8 mouse cellular contexts compared by ENCODE assay signal in the genomic region with DNA sequence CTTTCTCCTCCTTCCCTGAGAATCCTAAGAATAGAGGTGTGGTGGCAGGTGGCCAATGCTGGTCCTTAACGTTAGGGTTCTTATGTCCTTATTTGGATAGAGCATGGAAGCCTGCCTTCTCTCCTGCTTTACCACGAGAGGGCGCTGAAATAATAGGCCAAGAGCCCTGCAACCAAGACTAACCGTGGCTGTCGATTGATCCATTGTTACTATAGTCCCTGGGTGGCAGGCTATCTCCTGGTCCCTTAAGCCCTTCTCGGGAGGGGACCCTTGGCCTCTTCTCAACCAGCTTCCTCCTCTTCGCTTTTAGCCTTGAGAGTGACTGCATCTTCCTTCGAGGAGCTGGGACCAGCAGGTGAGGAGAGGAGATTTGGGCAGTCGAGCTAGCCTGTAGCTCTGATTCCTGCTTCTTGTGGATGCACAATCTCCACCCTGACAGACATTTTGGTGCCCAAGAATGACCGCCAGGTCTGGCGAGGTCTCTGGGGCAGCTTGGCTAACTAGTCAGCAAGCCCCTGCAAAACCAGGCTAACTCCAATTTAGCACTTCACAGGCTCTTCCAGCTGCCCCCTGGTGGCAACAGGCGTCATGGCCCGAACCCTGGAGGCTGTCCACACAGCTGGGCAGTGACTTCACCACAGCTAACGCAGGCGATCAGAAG. TPM values are rescaled to one million over a fixed set of nuclear protein-coding genes. Genes with fewer than 3 reads are reported as not detected.
A peak's percentile ranks its signal among the peaks of the same experiment; 100 is the strongest.
DNase-seq lines count a peak whose midpoint lies in the region; ATAC-seq lines count a peak whose summit lies in the region.

No protein-coding gene starts in this region.

- no peak overlapping the region for H3K27ac ChIP-seq in intestine, embryonic 14.5 days (ENCODE audit: low read depth)

- H3K4me2 ChIP-seq in intestine, embryonic 14.5 days (ENCODE audit: low read length) = peak overlapping the region; percentile 51

- no peaks in the 10 kb centered on the region for H3K9me3 ChIP-seq in intestine, embryonic 14.5 days (ENCODE audit: control insufficient read depth, low read length)

- intact Hi-C loops in left cerebral cortex, postnatal 10 days (cut with DNase I) = loop anchor here (2.0 to 5.0 kb wide), 2 partner anchors 93 to 205 kb away; partner anchors contain the start of gene Pllp

- ATAC-seq in intestine, embryonic 14.5 days (replicated peaks; ENCODE audit: low FRiP score, low TSS enrichment, low read depth) = peak; percentile 86
- peak; percentile 69 for ATAC-seq in megakaryocyte-erythroid progenitor cell, adult 5-6 weeks (replicated peaks; ENCODE audit: low FRiP score, low TSS enrichment, poor library complexity, severe bottlenecking)

- H3K4me1 ChIP-seq in intestine, embryonic 14.5 days (replicated peaks; ENCODE audit: control insufficient read depth, insufficient read depth, low read length) = no peaks in the 10 kb centered on the region

- H3K4me3 ChIP-seq in intestine, embryonic 14.5 days (ENCODE audit: low read depth, low read length) = peak overlapping the region; percentile 19; the same call in 1 of the 2 replicates

- no peaks in the 10 kb centered on the region for H3K27me3 ChIP-seq in intestine, embryonic 14.5 days (replicated peaks; ENCODE audit: control insufficient read depth, insufficient read depth, low read length)

- no peaks in the 10 kb centered on the region for H3K36me3 ChIP-seq in intestine, embryonic 14.5 days (ENCODE audit: control insufficient read depth, insufficient read depth, low read length)

- peak; percentile 84 for DNase-seq in adrenal gland, adult 2 months
- DNase-seq in embryo, embryonic 11 days = peak; percentile 87
- peak; percentile 60 for DNase-seq in gastrocnemius, postnatal 25 days
- DNase-seq in intestine, embryonic 14.5 days (ENCODE audit: low spot score) = peak; percentile 88
- DNase-seq in left cerebral cortex, postnatal 10 days (ENCODE audit: extremely low spot score in 1 of 2, low spot score in 2 of 2) = peak; percentile 73 to 84
- DNase-seq in right cerebral cortex, postnatal 14 days = peak; percentile 89
- DNase-seq in urinary bladder, postnatal 4 days (ENCODE audit: low spot score in 2 of 2) = peak; percentile 70 to 86

- WGBS in intestine, embryonic 14.5 days = 5% methylated on average over 15 of the region's 15 CpGs

- peak overlapping the region; percentile 25; the same call in 1 of the 2 replicates for H3K9ac ChIP-seq in intestine, embryonic 14.5 days (ENCODE audit: low read length)

RNA-seq across cellular contexts. Expression of gene Cpne2, which starts 40.6 kb away (rescaled TPM):
- 10 to 100 TPM; 17.2 to 26.0 TPM for total RNA-seq in adrenal gland, adult 2 months (2021)
- polyA plus RNA-seq in adrenal gland, adult 2 months (2012; rRNA removed) = 82.7 and 87.2 TPM in 2 replicates
- 1 to 10 TPM; 5.1 to 9.8 TPM for total RNA-seq in gastrocnemius, postnatal 25 days (2021)
- 9.8 and 10.2 TPM in 2 replicates for polyA plus RNA-seq in intestine, embryonic 14.5 days (2014; fragmentation: Nextera tagmentation; extraction: Ambion mirVana)
- total RNA-seq in left cerebral cortex, postnatal 10 days (2021) = 10 to 100 TPM; 40.3 to 42.3 TPM
- total RNA-seq in megakaryocyte-erythroid progenitor cell, adult 5-6 weeks (2014; fragmentation: Nextera tagmentation) = 111 and 116 TPM in 2 replicates
- total RNA-seq in megakaryocyte-erythroid progenitor cell, adult 5-6 weeks (2017) = 78.7 and 81.7 TPM in 2 replicates

RNA-seq across cellular contexts. Expression of gene Nlrc5, which starts 58.0 kb away (rescaled TPM):
- 1 to 10 TPM; 5.2 to 7.9 TPM for total RNA-seq in adrenal gland, adult 2 months (2021)
- 6.2 and 7.5 TPM in 2 replicates for polyA plus RNA-seq in adrenal gland, adult 2 months (2012; rRNA removed)
- total RNA-seq in gastrocnemius, postnatal 25 days (2021) = 1 to 10 TPM in 1 of 2 experiments, under 1 TPM in 1; 0.20 to 1.3 TPM
- 0.48 and 0.69 TPM in 2 replicates for polyA plus RNA-seq in intestine, embryonic 14.5 days (2014; fragmentation: Nextera tagmentation; extraction: Ambion mirVana)
- total RNA-seq in left cerebral cortex, postnatal 10 days (2021) = under 1 TPM; 0.61 to 0.77 TPM
- total RNA-seq in megakaryocyte-erythroid progenitor cell, adult 5-6 weeks (2014; fragmentation: Nextera tagmentation) = 39.9 and 47.6 TPM in 2 replicates
- 25.4 and 30.9 TPM in 2 replicates for total RNA-seq in megakaryocyte-erythroid progenitor cell, adult 5-6 weeks (2017)
